Mouse (Mus musculus): ENCODE measurements at regions not wholly inside any gene's neighbourhood (a gene's known extent, or its start where the extent isn't known, plus 50 kb on each side); places are given as distances from the start of the nearest gene placed in this dataset.

GRCm38 (mm10) chr3:137795754-137796315, 68.5 kb upstream of the H2afz start:
- no peak for DNase-seq (ENCODE audit: extremely low spot score, low spot score)

- no peak for DNase-seq (ENCODE audit: extremely low spot score, low spot score)
Observed at GRCm38 (mm10) chr3:137798769-137799168, 65.5 kb upstream of the H2afz start.

- no peak for DNase-seq (ENCODE audit: extremely low spot score, low spot score)
Observed at GRCm38 (mm10) chr3:137801402-137802020, 62.8 kb upstream of the H2afz start.

- no peak for DNase-seq (ENCODE audit: extremely low spot score, low spot score)
Observed at GRCm38 (mm10) chr3:137807423-137807822, 56.9 kb upstream of the H2afz start.

- no peak for DNase-seq (ENCODE audit: extremely low spot score, low spot score)
Observed at GRCm38 (mm10) chr3:137807913-137808684, 56.2 kb upstream of the H2afz start.

- DNase-seq (ENCODE audit: extremely low spot score, low spot score), result no peak
Observed at GRCm38 (mm10) chr3:137810123-137810522, 54.2 kb upstream of the H2afz start.

All from neural tube, embryonic 10.5 days (tissue).